ENCODE assay signal across 11 mouse cellular contexts in genomic region chr11:19616520-19616919, GRCm38 (mm10).
DNase-seq lines count a peak whose midpoint lies in the region; ATAC-seq lines count a peak whose summit lies in the region.
"Had no signal": no experiment of that assay in that cellular context is flagged by ENCODE, and none has a peak within 500 bp of the region (broad histone marks: within the 10 kb centered on the region; RNA-seq: fewer than 3 reads in every experiment).

No protein-coding gene starts in this region.

- no peak overlapping the region for H3K4me3 ChIP-seq in heart, embryonic 15.5 days
- H3K4me3 ChIP-seq: embryonic facial prominence, embryonic 15.5 days; forebrain, embryonic 13.5 days had no signal

- peak overlapping the region; percentile 51 for H3K27ac ChIP-seq in heart, embryonic 15.5 days
- H3K27ac ChIP-seq: embryonic facial prominence, embryonic 15.5 days; forebrain, embryonic 13.5 days had no signal

- no peak overlapping the region for H3K4me2 ChIP-seq in heart, embryonic 15.5 days
- H3K4me2 ChIP-seq: embryonic facial prominence, embryonic 15.5 days; forebrain, embryonic 13.5 days had no signal

- H3K27me3 ChIP-seq in heart, embryonic 15.5 days: no peaks in the 10 kb centered on the region
- H3K27me3 ChIP-seq: embryonic facial prominence, embryonic 15.5 days; forebrain, embryonic 13.5 days had no signal

- no peak overlapping the region for H3K9ac ChIP-seq in heart, embryonic 15.5 days
- H3K9ac ChIP-seq: embryonic facial prominence, embryonic 15.5 days; forebrain, embryonic 13.5 days had no signal

- ATAC-seq in heart, embryonic 15.5 days (replicated peaks; ENCODE audit: insufficient number of reproducible peaks, insufficient read depth, low FRiP score, low read depth): peak; percentile 53
- ATAC-seq: forebrain, embryonic 13.5 days; Patski had no signal

- no peaks in the 10 kb centered on the region for H3K9me3 ChIP-seq in heart, embryonic 15.5 days (replicated peaks)
- H3K9me3 ChIP-seq: embryonic facial prominence, embryonic 15.5 days; forebrain, embryonic 13.5 days had no signal

- no peaks in the 10 kb centered on the region for H3K36me3 ChIP-seq in heart, embryonic 15.5 days
- H3K36me3 ChIP-seq: embryonic facial prominence, embryonic 15.5 days had no signal

- WGBS in heart, embryonic 15.5 days: 26% methylated on average over 4 of the region's 4 CpGs

- H3K4me1 ChIP-seq in heart, embryonic 15.5 days (replicated peaks): peaks cover 18% of the 10 kb centered on the region
- H3K4me1 ChIP-seq: forebrain, embryonic 13.5 days had no signal

- intact Hi-C loops in heart, postnatal 25 days (cut with DNase I): no loop called here

- peak; percentile 54 for DNase-seq in heart, adult 8-10 months (ENCODE audit: low spot score)
- no peak for DNase-seq in heart, postnatal 25 days (ENCODE audit: low spot score)
- DNase-seq in gastrocnemius, adult 8-10 months (ENCODE audit: low spot score in 2 of 2): peak; percentile 67 to 80
- peak; percentile 91 for DNase-seq in skeletal muscle tissue, adult 2 months (ENCODE audit: low read depth, low spot score)
- DNase-seq in natural killer cell, adult 2 months (ENCODE audit: low spot score in 2 of 2): no peak
- no peak for DNase-seq in spleen, postnatal 10 days (ENCODE audit: low spot score in 2 of 2)
- DNase-seq: right cerebral cortex, adult 18-20 months had no signal

Comparison
In these comparisons a context has a peak if more than half of its experiments do, and no peak if none do; other contexts are left out.
1. DNase-seq: peak in heart, adult 8-10 months (single experiment), gastrocnemius, adult 8-10 months (2 of 2) and skeletal muscle tissue, adult 2 months (single experiment); none in heart, postnatal 25 days (single experiment), natural killer cell, adult 2 months (0 of 2) and spleen, postnatal 10 days (0 of 2).